Mouse (Mus musculus): ENCODE measurements around the gene Cd6. TPM values are rescaled to one million over a fixed set of nuclear protein-coding genes. Genes with fewer than 3 reads are reported as not detected.

The Cd6 gene
- total RNA-seq, 2 experiments from 2014 or later, result 1.9 to 2.4 TPM

DNA sequence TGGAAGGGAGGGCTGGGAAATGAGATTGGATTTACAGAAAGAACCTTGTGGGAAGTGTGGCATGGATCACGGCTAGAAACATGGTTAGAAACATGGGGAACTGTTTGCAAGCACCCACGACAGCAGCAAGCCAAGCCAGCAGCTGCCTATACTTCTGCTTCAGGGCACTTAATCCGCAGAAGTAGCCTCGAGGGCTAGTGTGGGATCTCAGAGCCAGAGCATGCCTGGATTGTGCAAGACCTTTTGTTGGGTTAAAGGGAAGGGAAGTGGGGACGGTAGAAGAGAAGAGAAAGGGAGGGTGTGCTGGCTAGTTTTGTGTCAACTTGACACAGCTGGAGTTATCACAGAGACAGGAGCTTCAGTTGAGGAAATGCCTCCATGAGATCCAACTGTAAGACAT lies 26.1 kb downstream of the Cd6 start:
- DNase-seq (ENCODE audit: low spot score in 2 of 2), result no peak

DNA sequence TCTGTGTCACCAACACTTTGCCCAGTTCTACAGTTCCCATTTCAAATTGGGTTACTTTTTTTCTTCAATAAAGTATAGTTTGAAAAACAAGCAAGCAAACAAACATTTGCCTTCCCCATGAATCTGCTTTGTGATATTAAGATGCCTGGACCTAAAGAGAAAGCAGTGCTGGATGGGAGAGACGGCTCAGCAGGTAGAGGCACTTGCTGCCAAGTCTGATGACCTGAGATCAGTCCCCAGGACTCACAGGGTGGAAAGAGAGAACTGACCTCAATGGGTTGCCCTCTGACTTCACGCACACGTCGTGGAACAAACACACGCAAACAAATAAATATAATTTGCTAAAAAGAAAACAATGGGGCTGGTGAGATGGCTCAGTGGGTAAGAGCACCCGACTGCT lies 28.0 kb downstream of the Cd6 start:
- no peak for DNase-seq (ENCODE audit: low spot score in 2 of 2)

DNA sequence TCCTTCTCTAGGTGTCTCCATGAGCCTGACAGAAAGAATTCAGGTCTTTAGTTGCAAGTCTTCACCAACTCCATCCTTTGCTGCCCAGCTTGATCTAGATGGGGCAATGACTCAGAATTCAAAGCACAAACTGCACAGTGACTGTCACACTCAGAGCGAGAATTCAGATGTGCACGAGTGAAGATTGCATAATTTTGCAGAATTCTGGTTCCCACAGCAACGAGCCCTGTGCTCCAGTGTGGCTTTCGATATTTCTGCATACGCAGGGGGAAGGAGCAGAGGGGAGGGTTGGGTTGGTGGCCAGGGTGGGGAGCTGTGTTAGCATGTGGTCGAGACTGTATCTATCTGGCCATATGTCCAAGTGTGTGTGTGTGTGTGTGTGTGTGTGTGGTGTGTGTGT lies 28.8 kb downstream of the Cd6 start:
- peak; percentile 46 to 63 for DNase-seq (ENCODE audit: low spot score in 2 of 2)

DNA sequence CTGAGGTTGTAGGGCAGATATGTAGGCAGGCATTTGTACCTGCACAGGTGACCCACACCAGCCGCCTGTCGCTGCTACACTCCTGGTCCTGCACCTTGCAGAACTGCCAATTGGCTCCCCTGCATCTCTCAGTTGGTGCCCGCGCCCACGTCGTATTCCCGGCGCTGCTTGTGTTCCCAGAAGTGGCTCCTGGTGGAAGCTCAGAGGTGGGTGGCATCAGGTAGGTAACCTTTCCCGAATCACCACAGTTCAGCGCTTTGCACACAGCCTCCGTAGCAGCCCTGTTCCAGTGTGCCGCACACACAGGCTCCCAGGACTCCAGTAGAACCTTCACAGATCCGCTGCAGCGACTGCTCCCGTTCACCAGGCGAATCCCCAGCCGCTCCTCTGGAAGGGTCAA lies 30.7 kb downstream of the Cd6 start:
- peak in 1 of 2 experiments; percentile 25 for DNase-seq (ENCODE audit: low spot score in 2 of 2)

DNA sequence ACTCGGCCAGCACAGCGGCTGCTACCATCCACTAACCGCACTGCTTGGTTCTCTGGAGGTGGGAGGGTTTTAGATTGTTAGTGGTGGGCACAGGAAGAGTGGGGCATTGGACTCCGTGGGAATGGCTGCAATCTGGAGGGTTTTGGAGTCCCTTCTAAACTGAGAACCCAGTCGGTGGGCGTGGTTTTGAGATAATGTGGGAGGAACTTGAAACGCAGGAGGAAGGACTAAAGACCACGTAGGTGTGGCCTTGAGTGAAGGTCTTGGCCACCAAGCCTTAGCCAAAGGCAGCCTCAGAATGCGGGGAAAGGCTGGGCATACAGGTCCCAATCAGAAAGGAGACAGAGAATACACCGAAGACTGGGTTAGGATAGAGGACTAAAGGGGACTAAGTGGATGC lies 31.3 kb downstream of the Cd6 start:
- DNase-seq (ENCODE audit: low spot score in 2 of 2), result no peak

DNA sequence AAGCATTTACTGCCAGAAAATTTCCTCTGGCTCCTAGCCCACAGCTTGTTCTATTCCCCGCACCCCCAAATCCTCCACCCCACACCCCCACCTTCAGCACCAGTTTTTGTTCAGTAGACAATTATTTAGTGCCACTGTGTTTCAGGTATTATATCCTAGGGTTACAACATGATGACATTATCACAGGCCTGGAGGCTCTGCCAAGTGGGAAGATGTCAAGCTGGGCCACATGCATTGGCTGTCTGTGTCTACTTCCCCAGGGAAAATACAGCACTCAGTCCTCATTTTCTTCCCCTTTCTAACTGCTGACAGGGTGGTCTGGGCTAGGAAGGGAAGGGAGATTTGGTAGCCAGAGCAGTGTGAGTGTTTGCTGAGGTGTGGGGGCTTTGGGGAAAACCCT lies 34.9 kb downstream of the Cd6 start:
- DNase-seq (ENCODE audit: low spot score in 2 of 2), result no peak

DNA sequence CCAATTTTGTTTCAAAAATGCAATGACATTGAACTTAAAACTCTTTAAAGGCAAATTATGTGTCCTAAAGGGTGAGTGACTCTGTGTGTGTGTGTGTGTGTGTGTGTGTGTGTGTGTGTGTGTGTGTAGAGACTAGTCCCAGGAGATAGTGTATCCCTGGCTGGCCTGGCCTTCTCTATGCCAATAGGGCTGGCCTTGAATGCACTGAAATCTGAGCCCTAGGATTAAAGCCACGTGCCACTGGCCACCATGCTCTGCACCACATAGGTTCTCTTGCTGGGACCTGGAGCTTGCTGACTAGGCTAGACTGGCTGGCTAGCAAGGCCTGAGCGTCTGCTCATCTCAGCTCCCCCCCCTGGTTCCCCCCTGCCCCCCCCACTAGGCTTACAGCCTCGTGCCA lies 36.8 kb downstream of the Cd6 start:
- DNase-seq (ENCODE audit: low spot score in 2 of 2), result no peak

DNA sequence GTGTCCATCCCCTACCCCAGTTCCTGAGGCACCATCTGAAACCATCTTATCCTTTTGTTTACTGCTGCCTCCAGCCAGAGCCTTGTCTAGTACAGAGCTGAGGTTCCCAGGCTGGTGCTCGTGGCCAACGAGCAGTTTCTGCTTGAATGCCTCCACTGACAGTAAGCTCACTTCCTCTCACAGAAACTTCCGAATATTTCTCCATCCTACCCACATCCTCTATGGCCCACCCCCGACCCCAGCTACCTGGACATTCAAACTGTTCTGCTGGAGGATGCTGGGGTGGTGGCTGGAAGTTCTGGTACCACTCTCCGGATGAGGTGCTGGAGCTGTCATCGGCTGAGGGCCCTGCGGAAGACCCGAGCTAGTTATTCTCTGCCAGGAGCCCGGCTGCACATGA lies 39.5 kb downstream of the Cd6 start:
- DNase-seq (ENCODE audit: low spot score in 2 of 2), result no peak

DNA sequence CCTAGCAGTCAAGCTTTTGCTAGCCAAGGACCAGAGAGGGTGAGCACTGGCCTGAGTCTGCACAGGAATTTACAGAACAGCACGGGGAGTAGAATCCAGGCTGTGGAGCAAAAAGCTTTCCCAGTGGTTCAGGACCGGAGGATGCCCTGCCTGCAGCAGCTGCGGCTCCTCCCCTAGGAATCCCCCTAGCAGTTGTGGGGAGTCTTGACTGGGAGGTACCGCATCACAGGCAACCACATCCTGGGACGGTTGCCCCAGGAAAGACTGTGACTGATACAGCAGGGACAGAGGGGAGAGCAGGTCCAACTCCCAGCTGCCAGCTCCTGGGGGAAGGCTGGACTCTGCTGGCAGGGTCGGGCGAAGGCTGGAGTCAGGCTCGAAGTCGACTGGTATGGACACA lies 41.6 kb downstream of the Cd6 start:
- DNase-seq (ENCODE audit: low spot score in 2 of 2), result no peak

DNA sequence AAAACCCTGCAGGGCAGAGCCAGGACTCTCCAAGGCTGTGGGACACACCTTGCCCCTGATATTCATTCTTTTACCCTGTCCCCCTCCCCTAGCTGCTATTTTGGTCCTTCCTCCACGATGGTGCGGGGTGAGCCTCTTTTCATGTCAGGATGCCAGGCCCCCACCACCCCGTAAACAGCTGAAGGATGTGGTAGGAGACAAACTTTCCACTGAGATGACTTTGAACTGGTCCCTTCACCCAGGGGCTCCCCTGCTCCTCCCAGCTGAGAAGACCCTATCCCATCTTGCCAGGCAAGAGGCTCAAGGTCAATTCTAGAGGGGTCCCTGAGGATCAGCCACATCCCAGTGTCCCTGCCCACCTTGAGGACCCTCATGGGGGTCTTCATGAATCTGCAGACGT lies 42.5 kb downstream of the Cd6 start:
- no peak for DNase-seq (ENCODE audit: low spot score in 2 of 2)

DNA sequence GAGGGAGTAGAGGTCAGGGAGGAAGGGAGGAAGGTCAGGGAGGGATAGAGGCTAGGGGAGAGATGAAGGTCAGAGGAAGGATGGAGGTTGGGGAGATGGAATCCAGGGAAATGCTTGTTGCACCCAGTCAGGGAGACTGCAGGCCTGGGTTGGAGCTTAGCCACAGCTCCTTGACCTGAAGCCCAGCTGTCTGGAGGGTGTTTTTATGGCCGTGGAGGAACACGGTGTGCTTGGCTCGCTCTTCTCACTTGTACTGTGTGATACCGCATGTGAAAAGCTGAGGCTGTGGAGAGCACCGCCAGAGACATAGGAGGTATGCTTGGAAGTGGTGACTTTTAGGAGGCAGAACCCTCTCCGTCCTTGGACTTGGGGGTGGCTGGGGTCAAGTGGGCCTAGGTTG lies 43.1 kb downstream of the Cd6 start:
- DNase-seq (ENCODE audit: low spot score in 2 of 2), result no peak

DNA sequence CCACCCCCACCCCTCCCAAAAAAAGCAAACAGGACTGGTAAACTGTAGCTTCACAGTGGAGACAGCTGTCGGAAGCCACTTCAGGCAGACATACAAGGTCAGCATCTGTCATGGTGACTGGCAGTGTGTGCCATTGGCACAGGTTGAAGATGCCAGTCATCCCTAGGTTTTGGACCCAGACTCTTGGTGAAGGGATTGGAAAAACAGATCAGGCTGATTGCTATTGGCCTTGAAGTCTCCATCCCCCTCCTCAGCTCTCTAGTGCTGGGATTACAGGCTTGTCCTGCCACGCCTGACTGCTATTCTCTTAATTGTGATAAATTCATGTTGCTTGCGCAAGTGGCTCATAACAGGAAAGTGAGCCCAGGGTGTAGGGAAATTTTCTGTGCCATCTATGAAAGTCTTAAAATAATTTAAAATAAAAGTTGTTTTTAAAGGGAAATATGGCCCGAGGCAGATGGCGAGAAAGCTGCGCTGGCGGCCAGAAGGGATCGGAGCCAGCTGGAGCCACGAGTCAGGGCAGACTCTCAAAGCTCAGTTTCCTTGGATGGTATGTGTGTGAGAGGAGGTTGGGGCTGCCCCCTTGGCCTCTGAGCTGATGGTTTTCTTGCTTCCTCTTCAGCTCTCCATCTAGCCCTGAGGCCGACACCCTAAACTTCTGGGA lies 44.9 kb downstream of the Cd6 start:
- DNase-seq (ENCODE audit: low spot score in 2 of 2), result peak in 1 of 2 experiments; percentile 60

DNA sequence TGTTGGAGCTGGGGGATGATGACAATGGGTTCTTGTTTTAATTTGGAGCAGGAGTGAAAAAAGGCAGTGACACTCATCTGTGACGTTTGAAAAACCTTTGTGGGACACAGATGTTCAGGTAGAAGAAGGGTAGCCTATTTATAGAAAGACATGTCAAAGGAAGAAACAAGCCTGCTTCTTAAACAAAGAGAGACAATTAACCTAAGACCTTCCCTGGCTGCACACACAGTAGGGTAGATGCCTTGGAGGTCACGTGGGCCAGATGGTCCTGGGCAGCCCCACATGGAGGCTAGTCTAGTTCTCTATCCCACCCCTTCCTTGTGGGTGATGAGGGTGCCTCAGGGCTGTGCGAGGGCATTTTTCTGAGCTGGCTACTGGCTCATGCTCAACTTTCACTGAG lies 45.8 kb downstream of the Cd6 start:
- no peak for DNase-seq (ENCODE audit: low spot score in 2 of 2)

DNA sequence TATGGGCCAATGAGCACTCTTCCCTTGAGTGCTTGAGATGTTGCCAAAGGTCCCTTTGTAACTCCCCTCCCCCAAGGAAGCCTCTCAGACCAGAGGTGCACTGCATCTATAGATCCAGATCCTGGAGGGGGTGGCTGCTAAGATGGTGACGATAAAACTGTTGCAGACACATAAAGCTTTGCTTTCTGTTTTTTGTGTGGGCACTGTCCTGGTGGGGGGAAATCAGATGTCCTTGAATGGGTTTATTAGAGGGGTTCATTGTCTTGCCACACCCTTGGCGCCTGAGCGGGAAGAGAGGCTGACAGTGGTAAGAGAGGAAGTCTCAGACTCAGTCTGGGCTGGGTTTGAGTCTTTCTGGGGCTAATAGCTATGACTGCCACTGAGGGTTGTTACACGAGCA lies 46.7 kb downstream of the Cd6 start:
- no peak for DNase-seq (ENCODE audit: low spot score in 2 of 2)

DNA sequence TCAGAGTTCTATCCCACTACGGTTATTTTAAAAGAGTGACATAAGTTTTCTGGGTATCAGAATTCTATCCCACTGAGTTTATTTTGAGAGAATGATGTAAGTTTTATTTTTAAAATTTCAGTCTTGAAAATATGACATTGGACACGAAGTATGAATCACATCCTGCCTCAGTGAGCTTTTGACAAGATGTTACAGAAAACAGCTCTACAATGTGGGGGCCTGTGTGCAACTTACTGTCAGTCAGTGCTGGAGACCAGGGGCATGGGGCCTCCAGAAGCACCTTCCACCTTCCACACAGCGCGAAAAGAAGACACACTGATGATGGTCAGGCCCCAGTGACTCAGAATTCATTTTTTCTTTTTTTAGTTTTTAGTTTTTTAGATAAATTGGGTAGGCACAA lies 48.2 kb downstream of the Cd6 start:
- peak in 1 of 2 experiments; percentile 52 for DNase-seq (ENCODE audit: low spot score in 2 of 2)

DNA sequence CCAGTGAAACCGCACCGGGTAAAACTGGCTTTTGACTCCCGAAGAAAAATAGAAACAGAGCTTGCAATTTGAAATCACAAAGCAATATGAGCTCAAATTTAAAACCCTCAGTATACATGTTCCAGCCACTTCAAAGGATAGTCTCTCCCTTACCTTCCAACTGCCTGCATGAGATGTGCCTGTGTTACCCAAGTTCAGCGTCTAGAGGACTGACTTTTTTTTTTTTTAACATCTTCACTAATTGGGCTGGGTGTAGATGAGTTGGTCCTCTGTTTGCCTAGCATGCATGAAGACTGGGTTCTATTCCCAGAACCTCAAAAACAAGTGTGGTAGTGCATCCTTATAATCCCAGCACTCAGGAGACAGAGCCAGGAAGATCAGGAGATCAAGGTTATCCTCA lies 53.0 kb downstream of the Cd6 start:
- DNase-seq (ENCODE audit: low spot score in 2 of 2), result no peak

DNA sequence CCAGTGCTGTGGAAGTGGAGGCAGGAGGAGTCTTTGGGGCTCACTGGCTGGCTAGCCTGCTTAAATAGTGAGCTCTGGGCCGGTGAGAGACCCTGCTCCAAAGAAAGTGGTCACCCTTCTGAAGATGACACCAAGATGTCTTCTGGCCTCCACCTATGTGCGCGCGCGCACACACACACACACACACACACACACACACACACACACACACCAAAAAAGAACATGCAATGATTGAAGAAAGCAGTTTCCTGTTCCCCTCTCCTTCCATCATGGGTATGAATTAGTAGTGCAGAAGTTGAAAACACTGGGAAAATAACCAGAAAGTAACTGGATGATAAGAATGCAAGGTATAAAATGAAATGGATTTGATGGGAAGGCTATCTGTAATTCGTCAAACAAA lies 55.7 kb downstream of the Cd6 start:
- DNase-seq (ENCODE audit: low spot score in 2 of 2), result no peak

DNA sequence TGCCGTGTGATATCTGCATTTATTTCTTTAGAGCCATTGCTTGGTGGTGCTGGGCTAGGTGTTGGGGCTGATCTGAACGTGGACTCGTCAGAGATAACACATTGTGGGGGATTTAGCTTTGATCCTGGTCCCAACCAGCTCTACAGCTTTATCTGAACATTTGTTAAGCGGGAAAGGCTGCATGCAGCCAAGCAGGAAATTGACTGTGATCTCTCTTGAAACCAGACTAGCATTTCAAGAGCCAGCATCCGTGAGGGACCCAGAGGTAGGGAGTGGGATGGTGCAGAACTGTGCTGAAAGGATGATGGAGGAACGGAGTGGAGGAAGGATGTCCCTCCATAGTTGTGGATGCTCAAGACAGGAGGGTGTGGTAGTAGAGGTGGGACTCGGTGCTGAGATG lies 56.5 kb downstream of the Cd6 start:
- DNase-seq (ENCODE audit: low spot score in 2 of 2), result no peak

DNA sequence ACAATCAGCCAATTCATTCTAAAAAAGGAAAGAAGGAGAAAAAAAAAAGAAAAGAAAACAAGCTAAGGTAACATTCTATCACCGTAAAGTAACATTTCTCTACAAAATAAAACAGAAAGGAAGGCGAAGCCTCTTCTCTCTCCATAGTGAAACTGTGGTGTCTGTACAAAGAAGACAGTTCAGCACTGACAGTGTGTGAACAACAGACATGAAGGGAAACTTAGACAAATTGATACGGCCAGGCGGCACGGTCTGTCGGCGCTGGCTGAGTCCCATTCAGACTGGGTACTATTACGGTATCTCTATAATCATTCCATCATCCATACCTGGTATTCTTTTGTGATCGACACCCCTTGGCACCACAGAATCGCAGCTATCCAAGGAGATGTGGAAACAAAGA lies 57.0 kb downstream of the Cd6 start:
- DNase-seq (ENCODE audit: low spot score in 2 of 2), result no peak

DNA sequence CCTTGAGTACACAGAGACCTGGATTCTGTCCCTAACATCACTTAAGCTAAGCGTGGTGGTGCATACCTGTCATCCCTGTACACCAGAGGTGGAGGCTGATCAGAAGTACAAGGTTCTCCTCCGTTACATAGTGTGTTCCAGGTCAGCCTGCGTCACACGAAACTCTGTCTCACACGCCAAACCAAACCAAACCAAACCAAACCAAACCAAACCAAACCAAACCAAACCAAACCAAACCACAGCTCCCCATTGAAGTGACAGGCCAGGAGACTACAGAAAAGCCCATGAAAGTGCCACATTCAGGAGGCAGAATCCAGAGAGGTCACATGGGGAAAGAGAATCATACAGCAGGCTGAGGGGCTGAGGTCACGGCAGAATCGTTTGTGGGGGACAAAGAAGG lies 57.9 kb downstream of the Cd6 start:
- DNase-seq (ENCODE audit: low spot score in 2 of 2), result no peak

DNA sequence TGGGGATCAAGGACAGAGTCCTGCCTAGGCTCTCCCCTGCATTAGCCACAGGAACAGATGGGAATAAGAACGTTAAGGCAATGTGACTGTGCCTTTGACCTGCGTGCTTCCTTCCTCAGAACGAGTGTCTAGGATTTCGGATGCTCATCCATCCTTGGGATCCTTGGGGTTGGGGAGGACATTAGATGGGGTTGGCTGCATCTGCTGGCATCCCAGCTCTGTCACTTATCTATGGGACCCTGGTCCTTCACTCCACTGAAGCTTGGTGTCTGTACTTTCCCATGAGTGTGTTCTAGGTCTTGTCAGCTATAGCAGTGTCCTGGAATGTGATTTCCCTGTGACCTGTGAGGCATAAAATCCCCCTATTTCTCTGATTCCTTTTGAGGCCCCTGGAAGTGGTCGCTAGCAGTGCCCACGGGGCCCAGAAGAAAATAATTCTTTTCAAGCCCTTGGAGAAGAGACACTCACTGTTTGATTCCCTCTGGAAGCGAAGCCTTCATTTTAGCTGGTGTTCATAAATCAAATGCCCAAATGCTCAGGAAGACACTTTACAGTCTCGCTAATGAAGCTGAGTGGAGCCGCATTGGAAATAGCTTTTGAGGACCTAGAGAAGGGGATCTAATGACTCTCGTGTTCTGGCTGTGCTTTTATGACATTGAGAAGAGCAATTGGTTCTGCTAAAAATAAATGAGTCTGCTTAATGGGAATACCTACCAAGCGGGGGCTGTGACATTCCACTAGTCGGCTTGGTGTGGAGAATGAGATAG lies 60.2 kb downstream of the Cd6 start:
- no peak for DNase-seq (ENCODE audit: low spot score in 2 of 2)

DNA sequence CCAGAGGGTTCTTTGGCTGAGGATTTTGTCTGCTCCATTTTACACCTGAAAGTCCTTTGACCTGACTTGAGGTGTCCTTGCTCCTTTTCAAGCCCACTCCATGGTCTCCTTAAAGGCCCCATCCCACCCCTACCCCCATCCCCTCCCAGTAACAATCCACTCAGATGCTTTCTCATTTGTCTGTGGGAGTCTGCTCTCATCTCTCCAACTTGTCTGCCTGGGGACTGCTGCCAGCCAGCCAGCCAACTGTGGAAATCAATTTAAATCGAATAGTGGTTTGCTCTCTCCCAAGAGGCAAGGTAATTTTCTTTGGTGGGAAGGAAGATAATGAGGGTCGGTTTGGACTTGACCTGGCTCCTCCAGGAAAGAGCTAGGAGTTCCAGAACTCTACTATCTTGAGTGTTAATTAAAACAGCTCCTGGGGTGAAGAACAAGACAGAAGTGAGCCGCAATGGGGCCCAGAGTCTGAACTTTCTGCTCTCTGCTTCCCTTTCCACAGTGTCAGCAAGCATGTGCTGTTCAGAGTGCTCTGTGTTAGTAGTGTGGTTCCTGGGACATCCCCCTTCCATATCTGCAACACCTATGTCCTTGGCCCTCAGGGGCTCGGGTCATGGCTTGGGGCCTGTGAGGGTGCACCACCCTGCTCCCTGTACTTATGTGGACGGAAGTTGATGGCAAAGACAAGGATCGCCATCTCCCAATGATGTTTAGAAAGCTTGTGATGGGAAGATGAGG lies 61.0 kb downstream of the Cd6 start:
- DNase-seq (ENCODE audit: low spot score in 2 of 2), result no peak

All from left cerebral cortex, adult 18-20 months (tissue).